Mouse (Mus musculus): ENCODE data around the gene Hoxc6. TPM values are rescaled to one million over a fixed set of nuclear protein-coding genes. Genes with fewer than 3 reads are reported as not detected.

Gene Hoxc6
- total RNA-seq, 1 experiment: 0.58 TPM

DNA sequence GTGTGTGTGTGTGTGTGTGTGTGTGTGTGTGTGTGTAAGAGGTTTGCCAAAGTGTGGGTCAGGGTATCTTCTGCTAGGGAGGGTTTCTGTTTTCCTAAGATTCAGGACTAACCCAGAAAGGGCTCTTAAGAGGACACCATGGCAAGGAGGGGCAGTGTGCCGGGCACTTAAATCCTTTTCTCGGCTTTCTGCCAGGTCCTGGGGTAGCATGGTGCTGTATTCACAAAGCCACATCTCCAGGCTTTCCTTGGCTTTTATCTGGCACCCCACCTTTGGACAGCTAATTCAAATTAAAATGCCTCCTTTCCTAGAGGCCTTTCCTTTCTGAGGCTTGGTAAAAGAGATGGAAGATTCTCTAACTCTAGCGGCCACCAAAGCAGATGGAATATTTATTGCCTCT, 41.6 kb downstream of the Hoxc6 start:
- no peak for TF ChIP-seq ZNF384 (IDR thresholded peaks at IDR 0.05; ENCODE audit: low read depth, low read length)
- TF ChIP-seq HCFC1 (IDR thresholded peaks at IDR 0.05; ENCODE audit: borderline replicate concordance, insufficient read depth, low read length): no peak
- no peak for TF ChIP-seq MAFK (IDR thresholded peaks at IDR 0.05; ENCODE audit: insufficient read depth, low read depth, low read length)
- TF ChIP-seq ZC3H11A (IDR thresholded peaks at IDR 0.05; ENCODE audit: borderline replicate concordance, low read depth, low read length): no peak
- Histone ChIP-seq H3K9me3 (ENCODE audit: control insufficient read depth, insufficient read depth, low read depth, low read length) (no peaks in the 10 kb centered on the region), H3K27ac (ENCODE audit: insufficient read depth, low read depth, low read length, poor library complexity, severe bottlenecking) (no peak overlapping the region), H3K4me1 (ENCODE audit: control insufficient read depth in 2 of 2, insufficient read depth in 2 of 2, low read length in 2 of 2, poor library complexity in 1 of 2) (peaks cover 0 to 2% of the 10 kb centered on the region in 2 experiments; a peak in 2 of 4 replicates), H3K4me3 (ENCODE audit: insufficient read depth in 1 of 2, low read depth in 1 of 2, low read length in 2 of 2, poor library complexity in 1 of 2, severe bottlenecking in 1 of 2) (no peak overlapping the region), H3K9ac (ENCODE audit: insufficient read depth, low read depth, low read length, poor library complexity, severe bottlenecking) (no peak overlapping the region), H3K36me3 (ENCODE audit: control insufficient read depth, insufficient read depth, low read length, poor library complexity, severe bottlenecking) (no peaks in the 10 kb centered on the region)
- in situ Hi-C loops (cut with MboI; ENCODE audit: low sequenced_read_pairs in 2 of 2, unreplicated experiment in 2 of 2): no loop called here
- DNase-seq (ENCODE audit: low read depth, low spot score): no peak

DNA sequence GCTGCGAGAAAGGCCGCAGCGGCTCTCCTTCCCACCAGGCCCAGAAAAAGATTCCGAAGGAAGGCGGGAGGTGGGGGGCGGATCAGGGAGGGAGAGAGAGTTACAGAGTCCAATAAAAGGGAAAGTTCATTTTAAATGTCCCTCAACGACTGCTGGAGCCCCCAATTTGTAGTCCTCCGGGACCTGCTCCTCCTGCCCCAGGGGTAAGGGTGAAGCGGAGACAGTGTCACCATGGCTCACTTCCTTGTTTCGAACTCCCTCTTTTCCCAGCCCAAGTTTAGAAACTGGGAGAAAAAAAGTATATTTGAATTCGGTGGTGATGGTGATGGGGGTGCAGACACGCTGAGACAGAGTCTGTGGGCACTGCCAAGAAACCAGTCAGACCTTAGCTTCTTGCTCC, 42.5 kb downstream of the Hoxc6 start:
- H3K9ac ChIP-seq (ENCODE audit: insufficient read depth, low read depth, low read length, poor library complexity, severe bottlenecking): no peak overlapping the region
- peaks cover 0 to 2% of the 10 kb centered on the region in 2 experiments; a peak in 2 of 4 replicates for H3K4me1 ChIP-seq (ENCODE audit: control insufficient read depth in 2 of 2, insufficient read depth in 2 of 2, low read length in 2 of 2, poor library complexity in 1 of 2)
- H3K27ac ChIP-seq (ENCODE audit: insufficient read depth, low read depth, low read length, poor library complexity, severe bottlenecking): no peak overlapping the region
- H3K36me3 ChIP-seq (ENCODE audit: control insufficient read depth, insufficient read depth, low read length, poor library complexity, severe bottlenecking): no peaks in the 10 kb centered on the region
- in situ Hi-C loops (cut with MboI; ENCODE audit: low sequenced_read_pairs in 2 of 2, unreplicated experiment in 2 of 2): no loop called here
- no peak for TF ChIP-seq HCFC1 (IDR thresholded peaks at IDR 0.05; ENCODE audit: borderline replicate concordance, insufficient read depth, low read length)
- TF ChIP-seq ZNF384 (IDR thresholded peaks at IDR 0.05; ENCODE audit: low read depth, low read length): no peak
- TF ChIP-seq MAFK (IDR thresholded peaks at IDR 0.05; ENCODE audit: insufficient read depth, low read depth, low read length): no peak
- no peak for TF ChIP-seq CHD2 (IDR thresholded peaks at IDR 0.05; ENCODE audit: low read depth, low read length)
- TF ChIP-seq ZC3H11A (IDR thresholded peaks at IDR 0.05; ENCODE audit: borderline replicate concordance, low read depth, low read length): no peak
- H3K9me3 ChIP-seq (ENCODE audit: control insufficient read depth, insufficient read depth, low read depth, low read length): no peaks in the 10 kb centered on the region
- peak overlapping the region in 1 of 2 experiments; percentile 17; a peak in 1 of 4 replicates for H3K4me3 ChIP-seq (ENCODE audit: insufficient read depth in 1 of 2, low read depth in 1 of 2, low read length in 2 of 2, poor library complexity in 1 of 2, severe bottlenecking in 1 of 2)
- DNase-seq (ENCODE audit: low read depth, low spot score): no peak

DNA sequence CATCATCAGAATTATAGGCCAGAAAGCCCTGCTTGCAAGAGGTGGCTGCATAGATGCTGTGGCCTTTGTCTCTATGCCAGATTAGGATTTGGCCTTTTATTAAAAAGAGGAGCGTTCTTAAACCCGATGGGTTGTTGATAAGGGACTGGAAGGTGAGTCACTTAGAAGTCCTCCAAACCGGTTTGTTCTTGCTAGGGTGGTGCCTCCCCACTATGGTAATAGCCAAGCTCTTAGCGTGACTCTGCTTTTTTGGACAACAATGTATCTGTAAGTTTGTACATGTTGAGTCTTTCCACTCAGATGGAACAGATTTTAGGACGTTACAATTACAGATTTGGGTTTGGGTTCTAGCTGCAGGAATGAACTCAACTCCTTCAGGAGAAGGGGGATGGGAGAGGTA, 43.6 kb downstream of the Hoxc6 start:
- TF ChIP-seq MAFK (IDR thresholded peaks at IDR 0.05; ENCODE audit: insufficient read depth, low read depth, low read length) (peak; percentile 71), CHD2 (IDR thresholded peaks at IDR 0.05; ENCODE audit: low read depth, low read length) (no peak)
- Histone ChIP-seq H3K36me3 (ENCODE audit: control insufficient read depth, insufficient read depth, low read length, poor library complexity, severe bottlenecking) (no peaks in the 10 kb centered on the region), H3K9me3 (ENCODE audit: control insufficient read depth, insufficient read depth, low read depth, low read length) (no peaks in the 10 kb centered on the region), H3K27ac (ENCODE audit: insufficient read depth, low read depth, low read length, poor library complexity, severe bottlenecking) (no peak overlapping the region), H3K4me3 (ENCODE audit: insufficient read depth in 1 of 2, low read depth in 1 of 2, low read length in 2 of 2, poor library complexity in 1 of 2, severe bottlenecking in 1 of 2) (no peak overlapping the region), H3K9ac (ENCODE audit: insufficient read depth, low read depth, low read length, poor library complexity, severe bottlenecking) (no peak overlapping the region), H3K4me1 (ENCODE audit: control insufficient read depth in 2 of 2, insufficient read depth in 2 of 2, low read length in 2 of 2, poor library complexity in 1 of 2) (peaks cover 0 to 2% of the 10 kb centered on the region in 2 experiments; a peak in 2 of 4 replicates)
- in situ Hi-C loops (cut with MboI; ENCODE audit: low sequenced_read_pairs in 2 of 2, unreplicated experiment in 2 of 2): no loop called here
- no peak for DNase-seq (ENCODE audit: low read depth, low spot score)

- DNase-seq (ENCODE audit: low read depth, low spot score): no peak
Observed at GRCm38 (mm10) chr15:103042209-103042608, 44.2 kb downstream of the Hoxc6 start.

GRCm38 (mm10) chr15:103051670-103052069, 53.6 kb downstream of the Hoxc6 start:
- TF ChIP-seq ZC3H11A (IDR thresholded peaks at IDR 0.05; ENCODE audit: borderline replicate concordance, low read depth, low read length) (no peak), CHD2 (IDR thresholded peaks at IDR 0.05; ENCODE audit: low read depth, low read length) (no peak), HCFC1 (IDR thresholded peaks at IDR 0.05; ENCODE audit: borderline replicate concordance, insufficient read depth, low read length) (no peak), ZNF384 (IDR thresholded peaks at IDR 0.05; ENCODE audit: low read depth, low read length) (no peak), MAFK (IDR thresholded peaks at IDR 0.05; ENCODE audit: insufficient read depth, low read depth, low read length) (no peak)
- Histone ChIP-seq H3K4me3 (ENCODE audit: insufficient read depth in 1 of 2, low read depth in 1 of 2, low read length in 2 of 2, poor library complexity in 1 of 2, severe bottlenecking in 1 of 2) (no peak overlapping the region), H3K9ac (ENCODE audit: insufficient read depth, low read depth, low read length, poor library complexity, severe bottlenecking) (no peak overlapping the region), H3K9me3 (ENCODE audit: control insufficient read depth, insufficient read depth, low read depth, low read length) (no peaks in the 10 kb centered on the region), H3K36me3 (ENCODE audit: control insufficient read depth, insufficient read depth, low read length, poor library complexity, severe bottlenecking) (no peaks in the 10 kb centered on the region), H3K4me1 (ENCODE audit: control insufficient read depth in 2 of 2, insufficient read depth in 2 of 2, low read length in 2 of 2, poor library complexity in 1 of 2) (no peaks in the 10 kb centered on the region), H3K27ac (ENCODE audit: insufficient read depth, low read depth, low read length, poor library complexity, severe bottlenecking) (no peak overlapping the region)
- DNase-seq (ENCODE audit: low read depth, low spot score): no peak
- in situ Hi-C loops (cut with MboI; ENCODE audit: low sequenced_read_pairs in 2 of 2, unreplicated experiment in 2 of 2): no loop called here

More at GRCm38 (mm10) chr15:103042209-103042608, 44.2 kb downstream of the Hoxc6 start:
- H3K36me3 ChIP-seq (ENCODE audit: control insufficient read depth, insufficient read depth, low read length, poor library complexity, severe bottlenecking): no peaks in the 10 kb centered on the region
- no peak overlapping the region for H3K4me3 ChIP-seq (ENCODE audit: insufficient read depth in 1 of 2, low read depth in 1 of 2, low read length in 2 of 2, poor library complexity in 1 of 2, severe bottlenecking in 1 of 2)
- no peak overlapping the region for H3K27ac ChIP-seq (ENCODE audit: insufficient read depth, low read depth, low read length, poor library complexity, severe bottlenecking)
- no peak for TF ChIP-seq CHD2 (IDR thresholded peaks at IDR 0.05; ENCODE audit: low read depth, low read length)
- TF ChIP-seq MAFK (IDR thresholded peaks at IDR 0.05; ENCODE audit: insufficient read depth, low read depth, low read length): no peak
- TF ChIP-seq ZNF384 (IDR thresholded peaks at IDR 0.05; ENCODE audit: low read depth, low read length): no peak
- no peak for TF ChIP-seq HCFC1 (IDR thresholded peaks at IDR 0.05; ENCODE audit: borderline replicate concordance, insufficient read depth, low read length)
- no peak for TF ChIP-seq ZC3H11A (IDR thresholded peaks at IDR 0.05; ENCODE audit: borderline replicate concordance, low read depth, low read length)
- H3K9ac ChIP-seq (ENCODE audit: insufficient read depth, low read depth, low read length, poor library complexity, severe bottlenecking): no peak overlapping the region
- H3K9me3 ChIP-seq (ENCODE audit: control insufficient read depth, insufficient read depth, low read depth, low read length): no peaks in the 10 kb centered on the region
- H3K4me1 ChIP-seq (ENCODE audit: control insufficient read depth in 2 of 2, insufficient read depth in 2 of 2, low read length in 2 of 2, poor library complexity in 1 of 2): peaks cover 0 to 2% of the 10 kb centered on the region in 2 experiments; a peak in 2 of 4 replicates
- in situ Hi-C loops (cut with MboI; ENCODE audit: low sequenced_read_pairs in 2 of 2, unreplicated experiment in 2 of 2): no loop called here

All from ES-E14 (cell line).